Mouse (Mus musculus) liver, embryonic 14.5 days (tissue): ENCODE measurements at regions not wholly inside any gene's neighbourhood (a gene's known extent, or its start where the extent isn't known, plus 50 kb on each side); places are given as distances from the start of the nearest gene placed in this dataset.

Source experiments
- ATAC-seq: fragments of 200-750 bp; cut with Nextera tagmentation; 2 replicates; pipeline ENCODE4 v1.8.0; 2017; ENCODE audit warnings: moderate number of reproducible peaks, mild to moderate bottlenecking, moderate library complexity; ENCODE audit not compliant: insufficient read depth
- DNase-seq, 3 experiments: peaks; one replicate each; pipeline ENCODE4 v3.0.0-alpha.2; 2012 to 2013; ENCODE audit warnings: low read depth in 3 of 3, low spot score in 3 of 3
- H3K27ac ChIP-seq: fragments of 300-500 bp; sonication (generic); 2 replicates; pipeline ENCODE4 v1.5.1; 2014; ENCODE audit warnings: moderate library complexity, mild to moderate bottlenecking, control low read depth, inconsistent platforms
- H3K27me3 ChIP-seq: fragments of 300-500 bp; sonication (generic); 2 replicates; pipeline ENCODE4 v1.6.1; 2014; ENCODE audit warnings: mild to moderate bottlenecking, low read length, moderate library complexity; ENCODE audit not compliant: control insufficient read depth, insufficient read depth
- H3K36me3 ChIP-seq: fragments of 300-500 bp; sonication (generic); replicated peaks from 2 replicates; pipeline ENCODE4 v1.6.1; 2014; ENCODE audit warnings: low read depth; ENCODE audit not compliant: control insufficient read depth, insufficient read depth
- H3K4me1 ChIP-seq, 2 experiments: fragments of 200-500 bp in 1 of 2; fragments of 300-500 bp in 1 of 2; sonication (generic) in 1 of 2; replicated peaks; 2 replicates each; pipeline ENCODE4 v1.6.1; 2012 to 2014; ENCODE audit warnings: antibody characterized with exemption in 1 of 2, inconsistent platforms in 1 of 2, low read length in 1 of 2; ENCODE audit not compliant: control insufficient read depth in 2 of 2, insufficient read depth in 2 of 2
- H3K4me2 ChIP-seq: fragments of 300-500 bp; sonication (generic); 2 replicates; pipeline ENCODE4 v1.6.1; 2014; ENCODE audit warnings: low read depth, mild to moderate bottlenecking, control low read depth, moderate library complexity
- H3K4me3 ChIP-seq, 2 experiments: fragments of 200-500 bp in 1 of 2; fragments of 300-500 bp in 1 of 2; sonication (generic) in 1 of 2; 2 replicates each; pipeline ENCODE4 v1.5.1; 2012 to 2014; ENCODE audit warnings: low read depth in 2 of 2, low read length in 2 of 2, mild to moderate bottlenecking in 2 of 2, control low read depth in 1 of 2, inconsistent platforms in 1 of 2, moderate library complexity in 1 of 2; ENCODE audit not compliant: insufficient read depth in 1 of 2
- H3K9ac ChIP-seq: fragments of 300-500 bp; sonication (generic); replicated peaks from 2 replicates; pipeline ENCODE4 v1.6.1; 2014; ENCODE audit warnings: mild to moderate bottlenecking, control low read depth, moderate library complexity
- H3K9me3 ChIP-seq: fragments of 300-500 bp; sonication (generic); 2 replicates; pipeline ENCODE4 v1.6.1; 2016; ENCODE audit warnings: low read length, mixed read lengths; ENCODE audit not compliant: control insufficient read depth
- CTCF ChIP-seq: IDR thresholded peaks from 2 replicates; pipeline ENCODE4 v1.5.1; 2016; ENCODE audit warnings: antibody characterized with exemption, low read depth, control low read depth
- EP300 ChIP-seq: IDR thresholded peaks from 2 replicates; pipeline ENCODE4 v1.6.1; 2016; ENCODE audit warnings: antibody characterized with exemption, low read depth
- WGBS: fragments of 180-500 bp; shearing (Covaris S2); extraction: QIAGEN DNeasy Blood & Tissue Kit; methylation state at CpG from one replicate; pipeline ENCODE4 v1.1.7; 2014; ENCODE audit not compliant: insufficient replicate concordance; 5-methylcytosine and 5-hydroxymethylcytosine counted together

GRCm38 (mm10) chr12:113314624-113315023 is 128.9 kb downstream of the Tmem121 start:
- Histone ChIP-seq H3K36me3 (no peaks in the 10 kb centered on the region), H3K4me1 (no peaks in the 10 kb centered on the region), H3K4me3 (no peak overlapping the region), H3K9me3 (no peaks in the 10 kb centered on the region), H3K9ac (no peak overlapping the region), H3K27me3 (no peaks in the 10 kb centered on the region), H3K4me2 (no peak overlapping the region), H3K27ac (no peak overlapping the region)
- TF ChIP-seq EP300: no peak
- 59% methylated on average over 4 of the region's 4 CpGs for WGBS
- DNase-seq (no peak), ATAC-seq (no peak)

GRCm38 (mm10) chr12:113321086-113321485 is 135.4 kb downstream of the Tmem121 start:
- 68% methylated on average over 9 of the region's 9 CpGs for WGBS
- no peak overlapping the region for H3K4me3 ChIP-seq
- H3K4me2 ChIP-seq: no peak overlapping the region
- no peak overlapping the region for H3K9ac ChIP-seq
- no peaks in the 10 kb centered on the region for H3K9me3 ChIP-seq
- H3K27ac ChIP-seq: no peak overlapping the region
- ATAC-seq: no peak
- no peaks in the 10 kb centered on the region for H3K36me3 ChIP-seq
- H3K4me1 ChIP-seq: no peaks in the 10 kb centered on the region
- no peaks in the 10 kb centered on the region for H3K27me3 ChIP-seq
- TF ChIP-seq CTCF (no peak), EP300 (no peak)
- no peak for DNase-seq

- H3K9me3 ChIP-seq: no peaks in the 10 kb centered on the region
- H3K4me3 ChIP-seq: no peak overlapping the region
- no peaks in the 10 kb centered on the region for H3K27me3 ChIP-seq
- H3K27ac ChIP-seq: no peak overlapping the region
- WGBS: 73% methylated on average over 2 of the region's 2 CpGs
- H3K4me1 ChIP-seq: no peaks in the 10 kb centered on the region
- H3K4me2 ChIP-seq: no peak overlapping the region
- TF ChIP-seq CTCF: no peak
- no peak for TF ChIP-seq EP300
- DNase-seq (no peak), ATAC-seq (no peak)
- H3K9ac ChIP-seq: no peak overlapping the region
- H3K36me3 ChIP-seq: no peaks in the 10 kb centered on the region
Observed at GRCm38 (mm10) chr12:113322173-113322572, 136.4 kb downstream of the Tmem121 start.

- H3K4me2 ChIP-seq: no peak overlapping the region
- no peak overlapping the region for H3K9ac ChIP-seq
- no peak for TF ChIP-seq CTCF
- no peak for TF ChIP-seq EP300
- H3K27ac ChIP-seq: no peak overlapping the region
- H3K4me1 ChIP-seq: no peaks in the 10 kb centered on the region
- DNase-seq (no peak), ATAC-seq (no peak)
- H3K9me3 ChIP-seq: no peaks in the 10 kb centered on the region
- no peaks in the 10 kb centered on the region for H3K27me3 ChIP-seq
- H3K36me3 ChIP-seq: no peaks in the 10 kb centered on the region
- 64% methylated on average over 5 of the region's 5 CpGs for WGBS
- H3K4me3 ChIP-seq: no peak overlapping the region
Observed at GRCm38 (mm10) chr12:113327851-113328250, 142.1 kb downstream of the Tmem121 start.

- no peaks in the 10 kb centered on the region for H3K4me1 ChIP-seq
- H3K27me3 ChIP-seq: no peaks in the 10 kb centered on the region
- no peak overlapping the region for H3K9ac ChIP-seq
- no peaks in the 10 kb centered on the region for H3K36me3 ChIP-seq
- no peaks in the 10 kb centered on the region for H3K9me3 ChIP-seq
- WGBS: 61% methylated on average over 6 of the region's 6 CpGs
- DNase-seq: no peak
- TF ChIP-seq EP300: no peak
- no peak for TF ChIP-seq CTCF
- H3K4me2 ChIP-seq: no peak overlapping the region
- H3K4me3 ChIP-seq: no peak overlapping the region
- no peak overlapping the region for H3K27ac ChIP-seq
- no peak for ATAC-seq
Observed at GRCm38 (mm10) chr12:113330266-113330665, 144.5 kb downstream of the Tmem121 start.

- no peak for ATAC-seq
- no peaks in the 10 kb centered on the region for H3K36me3 ChIP-seq
- no peak overlapping the region for H3K4me2 ChIP-seq
- H3K27me3 ChIP-seq: no peaks in the 10 kb centered on the region
- WGBS: 56% methylated on average over 3 of the region's 3 CpGs
- no peak overlapping the region for H3K4me3 ChIP-seq
- TF ChIP-seq CTCF (no peak), EP300 (no peak)
- no peak overlapping the region for H3K9ac ChIP-seq
- no peak overlapping the region for H3K27ac ChIP-seq
- H3K9me3 ChIP-seq: no peaks in the 10 kb centered on the region
- no peaks in the 10 kb centered on the region for H3K4me1 ChIP-seq
- DNase-seq: no peak
Observed at GRCm38 (mm10) chr12:113332226-113332625, 146.5 kb downstream of the Tmem121 start.
